Mouse (Mus musculus) kidney, embryonic 16.5 days (tissue): Measurements from ENCODE around the gene Stk38. TPM values are rescaled to one million over a fixed set of nuclear protein-coding genes. Genes with fewer than 3 reads are reported as not detected.
"Not testable (repeated sequence)": the region's sequence is repeated elsewhere in the genome, so short reads cannot be mapped to it uniquely, and the experiment has no call there.

Experiments
- ATAC-seq: fragments of 200-750 bp; cut with Nextera tagmentation; 2 replicates; pipeline ENCODE4 v1.8.0; 2017; ENCODE audit warnings: moderate TSS enrichment; ENCODE audit not compliant: low FRiP score, low TSS enrichment
- H3K27ac ChIP-seq: fragments of 300-500 bp; sonication (generic); 2 replicates; pipeline ENCODE4 v1.5.1; 2014; ENCODE audit warnings: low read length
- H3K27me3 ChIP-seq: fragments of 300-500 bp; sonication (generic); 2 replicates; pipeline ENCODE4 v1.6.1; 2014; ENCODE audit warnings: low read length, control low read depth, mixed read lengths; ENCODE audit not compliant: insufficient read depth
- H3K36me3 ChIP-seq: fragments of 300-500 bp; sonication (generic); 2 replicates; pipeline ENCODE4 v1.6.1; 2014; ENCODE audit warnings: low read length, control low read depth, mixed read lengths; ENCODE audit not compliant: insufficient read depth
- H3K4me1 ChIP-seq: fragments of 300-500 bp; sonication (generic); 2 replicates; pipeline ENCODE4 v1.6.1; 2014; ENCODE audit warnings: low read length, control low read depth, mixed read lengths; ENCODE audit not compliant: insufficient read depth
- H3K4me2 ChIP-seq: fragments of 300-500 bp; sonication (generic); replicated peaks from 2 replicates; pipeline ENCODE4 v1.6.1; 2014; ENCODE audit warnings: low read depth, low read length
- H3K4me3 ChIP-seq: fragments of 300-500 bp; sonication (generic); 2 replicates; pipeline ENCODE4 v1.5.1; 2014; ENCODE audit warnings: mild to moderate bottlenecking, low read length
- H3K9ac ChIP-seq: fragments of 300-500 bp; sonication (generic); replicated peaks from 2 replicates; pipeline ENCODE4 v1.6.1; 2014; ENCODE audit warnings: low read length
- H3K9me3 ChIP-seq: fragments of 300-500 bp; sonication (generic); 2 replicates; pipeline ENCODE4 v1.6.1; 2016; ENCODE audit warnings: low read length, control low read depth
- WGBS: fragments of 180-500 bp; shearing (Covaris S2); extraction: QIAGEN DNeasy Blood & Tissue Kit; methylation state at CpG from one replicate; pipeline ENCODE4 v1.1.7; 2014; 5-methylcytosine and 5-hydroxymethylcytosine counted together
- polyA plus RNA-seq: library from polyadenylated mRNA; unstranded; fragments of >200 nt; fragmentation: Nextera tagmentation; extraction: Ambion mirVana; gene quantifications from 2 replicates; pipeline ENCODE4 v1.2.1, GENCODE M21; 2015

Gene Stk38
- polyA plus RNA-seq, 1 experiment from 2014 or later: 106 TPM

- H3K4me2 ChIP-seq, H3K4me3 ChIP-seq, H3K27me3 ChIP-seq, H3K9ac ChIP-seq, ATAC-seq, H3K27ac ChIP-seq, H3K9me3 ChIP-seq: not testable (repeated sequence)
- Histone ChIP-seq H3K36me3 (peaks cover 70% of the 10 kb centered on the region), H3K4me1 (peaks cover 12% of the 10 kb centered on the region; the same call in 1 of the 2 replicates)
- 89% methylated on average over 3 of the region's 3 CpGs for WGBS
Observed at GRCm38 (mm10) chr17:29041632-29042031, 33.8 kb upstream of the Stk38 start.

DNA sequence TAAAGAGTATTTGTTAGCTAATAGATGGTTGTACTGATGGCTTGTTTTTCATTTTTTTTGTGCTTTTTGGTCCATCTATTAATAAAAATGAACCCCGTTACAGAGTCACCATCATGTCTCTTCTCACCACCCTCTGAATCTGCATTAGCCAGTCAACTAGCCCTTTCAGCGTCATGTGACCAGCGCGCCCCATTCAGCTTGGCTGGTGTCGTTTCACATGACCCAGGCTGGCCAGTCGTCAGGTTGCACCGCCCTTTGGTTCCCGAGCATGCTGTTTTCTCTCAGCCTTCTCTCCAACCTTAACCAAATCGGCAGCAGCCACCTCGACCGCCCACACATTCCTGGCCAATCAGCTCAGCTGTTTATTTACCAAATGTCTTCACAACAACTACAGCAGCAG, 31.6 kb upstream of the Stk38 start:
- no peak overlapping the region for H3K9ac ChIP-seq
- ATAC-seq: no peak
- no peaks in the 10 kb centered on the region for H3K27me3 ChIP-seq
- H3K36me3 ChIP-seq: peaks cover 56% of the 10 kb centered on the region
- 60% methylated on average over 11 of the region's 11 CpGs for WGBS
- no peak overlapping the region for H3K27ac ChIP-seq
- H3K4me1 ChIP-seq: peaks cover 23% of the 10 kb centered on the region
- H3K4me2 ChIP-seq: no peak overlapping the region
- no peak overlapping the region for H3K4me3 ChIP-seq
- no peaks in the 10 kb centered on the region for H3K9me3 ChIP-seq

GRCm38 (mm10) chr17:29035506-29035905, 27.7 kb upstream of the Stk38 start:
- peak overlapping the region; percentile 56 for H3K9ac ChIP-seq
- no peak for ATAC-seq

DNA sequence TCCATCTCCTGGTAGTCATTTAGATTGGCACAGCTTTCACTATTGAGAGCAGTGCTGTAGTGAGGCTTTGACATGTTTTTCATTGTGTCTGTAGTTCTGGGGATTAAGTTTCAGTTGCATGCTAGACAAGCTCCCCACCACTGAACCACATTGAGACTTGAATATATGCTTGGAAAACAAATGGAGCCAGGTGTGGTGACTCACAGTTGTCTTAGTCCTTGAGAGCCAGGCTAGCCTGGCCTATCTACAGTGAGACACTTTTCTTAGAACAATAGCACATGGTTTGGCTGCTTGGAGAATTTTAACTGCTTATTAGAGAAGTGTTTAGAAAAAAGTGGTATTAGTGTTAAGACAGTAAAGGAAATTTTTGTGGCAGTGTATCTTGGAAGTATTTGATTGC, 26.5 kb upstream of the Stk38 start:
- Histone ChIP-seq H3K4me1 (peaks cover 24% of the 10 kb centered on the region), H3K27me3 (no peaks in the 10 kb centered on the region), H3K9me3 (no peaks in the 10 kb centered on the region), H3K27ac (peak overlapping the region; percentile 100; the same call in 1 of the 2 replicates), H3K36me3 (peaks cover 27% of the 10 kb centered on the region), H3K4me3 (peak overlapping the region; percentile 95), H3K9ac (peak overlapping the region; percentile 98), H3K4me2 (peak overlapping the region; percentile 73)
- no peak for ATAC-seq

More at GRCm38 (mm10) chr17:29035506-29035905, 27.7 kb upstream of the Stk38 start:
- H3K4me2 ChIP-seq: peak overlapping the region; percentile 73
- H3K9me3 ChIP-seq: no peaks in the 10 kb centered on the region
- no peaks in the 10 kb centered on the region for H3K27me3 ChIP-seq
- peaks cover 38% of the 10 kb centered on the region for H3K36me3 ChIP-seq
- H3K4me1 ChIP-seq: peaks cover 28% of the 10 kb centered on the region
- H3K4me3 ChIP-seq: peak overlapping the region; percentile 95
- H3K27ac ChIP-seq: no peak overlapping the region

DNA sequence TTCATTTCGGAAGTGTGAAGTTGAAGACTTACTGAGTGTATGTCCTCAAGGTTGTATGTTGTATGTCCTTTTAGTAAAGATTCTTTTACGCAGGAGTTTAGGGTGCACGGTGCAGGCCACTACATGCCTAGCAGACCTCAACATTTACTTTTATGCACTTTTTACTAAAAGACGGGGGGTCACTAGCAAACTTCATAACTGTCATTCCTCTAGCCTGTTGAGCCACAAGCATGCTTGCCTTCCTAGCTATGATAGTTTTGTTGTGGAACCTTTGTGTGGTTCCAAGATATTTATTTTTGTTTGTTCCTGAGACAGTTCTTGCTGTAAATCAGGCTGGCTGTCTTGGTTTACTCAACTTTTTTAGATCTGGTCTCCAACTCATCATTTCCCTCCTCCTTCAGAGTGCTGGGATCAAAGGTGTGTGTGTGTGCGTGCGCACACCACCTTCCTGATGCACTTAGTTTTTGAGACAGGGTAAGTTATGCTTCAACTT, 25.8 kb upstream of the Stk38 start:
- Histone ChIP-seq H3K4me3 (peak overlapping the region; percentile 95), H3K27me3 (no peaks in the 10 kb centered on the region), H3K4me1 (peaks cover 24% of the 10 kb centered on the region), H3K36me3 (peaks cover 23% of the 10 kb centered on the region), H3K9ac (peak overlapping the region; percentile 98), H3K4me2 (peak overlapping the region; percentile 73), H3K27ac (peak overlapping the region; percentile 100), H3K9me3 (no peaks in the 10 kb centered on the region)
- WGBS: 0% methylated on average over 6 of the region's 6 CpGs
- ATAC-seq: no peak

DNA sequence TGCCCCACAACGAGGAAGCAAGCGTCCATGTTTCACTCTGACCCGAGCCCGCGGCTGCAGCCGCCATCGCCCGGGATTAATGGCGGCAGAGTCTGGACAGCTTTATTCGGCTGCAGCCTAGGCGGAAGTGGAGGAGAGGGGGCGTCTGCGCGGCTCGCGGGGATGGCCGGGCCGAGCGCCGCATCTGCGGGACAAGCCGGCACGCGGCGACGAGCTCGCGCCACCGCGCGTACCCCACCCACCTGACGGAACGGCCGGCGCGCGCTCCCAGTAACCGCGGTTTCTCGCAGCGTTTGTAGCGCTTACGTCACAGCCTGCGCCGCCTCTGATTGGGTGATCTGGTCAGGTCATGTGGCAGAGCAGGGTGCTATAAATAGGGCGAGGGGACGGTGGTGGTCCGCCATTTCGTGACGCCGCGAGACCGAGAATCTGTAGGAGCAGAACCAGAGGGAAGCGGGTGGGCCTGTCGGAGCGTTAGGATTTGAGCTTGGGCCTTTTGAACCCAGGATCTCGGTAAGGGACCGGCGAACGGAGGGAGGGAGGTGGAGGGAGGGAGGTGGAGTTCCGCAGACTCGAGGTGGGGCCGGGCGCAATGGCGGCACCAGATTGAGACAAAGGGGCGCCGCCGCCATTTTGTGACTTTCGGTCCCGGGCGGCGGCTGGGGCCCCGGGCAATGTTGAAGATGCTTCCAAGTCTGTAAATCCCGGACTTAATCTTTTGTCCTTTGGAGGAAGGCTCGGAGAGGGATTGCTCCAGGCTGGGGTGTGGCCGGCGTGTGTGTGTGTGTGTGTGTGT, 24.7 kb upstream of the Stk38 start, which contains the start of gene Srsf3:
Srsf3 (plus strand) TSS at position 355 of the 796 bp plus-strand sequence.
- H3K9me3 ChIP-seq: no peaks in the 10 kb centered on the region
- H3K27me3 ChIP-seq: no peaks in the 10 kb centered on the region
- peak within 1 kb of the TSS; percentile 77 for H3K4me2 ChIP-seq
- peak; percentile 97 for ATAC-seq
- H3K36me3 ChIP-seq: peaks cover 13% of the 10 kb centered on the region
- H3K27ac ChIP-seq: peak within 1 kb of the TSS; percentile 100
- H3K9ac ChIP-seq: peak within 1 kb of the TSS; percentile 98
- H3K4me1 ChIP-seq: peaks cover 22% of the 10 kb centered on the region
- WGBS: under 1% methylated on average over 71 of the region's 77 CpGs
- H3K4me3 ChIP-seq: peak within 1 kb of the TSS; percentile 95

DNA sequence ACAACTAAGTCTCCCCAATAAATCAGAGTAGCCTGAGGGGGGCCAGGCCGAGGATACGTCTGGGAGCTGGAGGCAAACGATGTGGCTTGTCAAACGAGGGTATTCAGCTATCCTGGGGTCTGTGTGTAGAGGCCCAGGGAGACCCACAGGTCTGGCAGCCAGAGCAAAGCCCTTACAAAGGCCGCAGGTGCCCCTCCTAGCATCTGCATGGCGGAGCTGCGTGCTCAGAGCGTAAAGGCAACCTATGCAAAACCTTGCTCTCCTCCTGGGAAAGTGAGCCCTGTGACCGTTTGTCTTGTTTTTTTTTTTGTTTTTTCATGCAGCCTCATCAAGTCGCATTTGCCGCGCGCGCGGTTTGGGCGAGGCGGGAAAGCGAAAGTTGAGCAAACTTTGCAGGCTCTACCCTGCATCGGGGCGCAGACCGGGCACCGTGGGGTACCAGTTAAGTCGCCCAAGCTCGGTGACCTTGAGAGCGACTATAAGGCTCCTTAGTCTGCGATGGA, 24.0 kb upstream of the Stk38 start:
- ATAC-seq: peak; percentile 25; the same call in 1 of the 2 replicates

GRCm38 (mm10) chr17:29031085-29031711, 23.4 kb upstream of the Stk38 start:
- not testable (repeated sequence) for H3K9me3 ChIP-seq, ATAC-seq, H3K27me3 ChIP-seq, H3K36me3 ChIP-seq
- H3K27ac ChIP-seq: peak overlapping the region; percentile 100
- H3K4me3 ChIP-seq: peak overlapping the region; percentile 95
- peak overlapping the region; percentile 98 for H3K9ac ChIP-seq
- peak overlapping the region; percentile 77 for H3K4me2 ChIP-seq
- peaks cover 24% of the 10 kb centered on the region for H3K4me1 ChIP-seq
- WGBS: 33% methylated on average over 7 of the region's 7 CpGs

More for the DNA sequence above, 24.0 kb upstream of the Stk38 start:
- peaks cover 24% of the 10 kb centered on the region for H3K4me1 ChIP-seq
- peak overlapping the region; percentile 77 for H3K4me2 ChIP-seq
- peaks cover 7% of the 10 kb centered on the region for H3K36me3 ChIP-seq
- peak overlapping the region; percentile 95 for H3K4me3 ChIP-seq
- peak overlapping the region; percentile 98 for H3K9ac ChIP-seq
- H3K9me3 ChIP-seq: no peaks in the 10 kb centered on the region
- peak overlapping the region; percentile 100 for H3K27ac ChIP-seq
- H3K27me3 ChIP-seq: no peaks in the 10 kb centered on the region
- WGBS: 1% methylated on average over 26 of the region's 26 CpGs

DNA sequence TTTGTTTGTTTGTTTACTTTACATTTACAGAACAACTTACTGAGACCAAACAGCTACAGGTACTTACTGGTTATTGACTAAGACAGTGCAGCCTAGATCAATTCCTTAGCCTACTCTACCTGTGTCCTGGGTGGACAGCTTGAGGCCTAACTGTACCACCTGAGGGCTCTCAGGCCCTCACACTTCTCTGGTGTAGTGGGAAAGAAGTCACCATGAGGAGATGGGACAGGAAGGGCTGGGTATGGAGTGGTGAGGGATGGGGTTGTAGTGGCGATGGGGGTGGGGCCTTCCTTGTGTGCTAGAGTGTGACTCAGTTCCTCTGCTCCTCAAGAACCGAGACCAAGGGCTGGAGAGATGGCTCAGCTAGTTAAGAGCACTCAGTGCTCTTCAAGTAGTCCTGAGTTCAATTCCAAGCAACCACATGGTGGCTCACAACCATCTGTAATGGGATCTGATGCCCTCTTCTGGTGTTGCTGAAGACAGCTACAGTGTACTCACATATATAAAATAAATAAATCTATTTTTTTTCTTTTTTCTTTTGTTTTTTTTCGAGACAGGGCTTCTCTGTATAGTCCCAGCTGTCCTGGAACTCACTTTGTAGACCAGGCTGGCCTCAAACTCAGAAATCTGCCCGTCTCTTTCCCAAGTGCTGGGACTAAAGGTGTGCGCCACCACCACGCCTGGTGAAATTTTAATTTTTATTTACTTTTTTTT, 22.7 kb upstream of the Stk38 start:
- no peaks in the 10 kb centered on the region for H3K27me3 ChIP-seq
- H3K9me3 ChIP-seq: no peaks in the 10 kb centered on the region
- H3K27ac ChIP-seq: no peak overlapping the region
- peaks cover 28% of the 10 kb centered on the region for H3K4me1 ChIP-seq
- ATAC-seq: no peak
- H3K36me3 ChIP-seq: no peaks in the 10 kb centered on the region
- no peak overlapping the region for H3K4me2 ChIP-seq
- H3K9ac ChIP-seq: no peak overlapping the region
- WGBS: 85% methylated on average over 6 of the region's 6 CpGs
- H3K4me3 ChIP-seq: no peak overlapping the region
